Mouse (Mus musculus) liver, adult 2 months (tissue): ENCODE measurements at regions not wholly inside any gene's neighbourhood (a gene's known extent, or its start where the extent isn't known, plus 50 kb on each side); places are given as distances from the start of the nearest gene placed in this dataset.

Source experiments
- CTCF ChIP-seq: fragments of 200-500 bp; IDR thresholded peaks from 2 replicates; pipeline ENCODE4 v1.5.1; 2011; ENCODE audit warnings: low read depth, low read length, control low read depth
- POLR2A ChIP-seq: fragments of 200-500 bp; IDR thresholded peaks from 2 replicates; pipeline ENCODE4 v1.6.1; 2011; ENCODE audit warnings: low read length, control low read depth; ENCODE audit not compliant: insufficient read depth; ENCODE audit errors: extremely low read depth

GRCm38 (mm10) chr5:47273389-47274255, 709.3 kb upstream of the Slit2 start:
- TF ChIP-seq CTCF: no peak
- no peak for TF ChIP-seq POLR2A
